Mouse (Mus musculus) midbrain, embryonic 13.5 days (tissue): ENCODE measurements around the gene Ankrd39. TPM values are rescaled to one million over a fixed set of nuclear protein-coding genes. Genes with fewer than 3 reads are reported as not detected.

ENCODE experiments used
- ATAC-seq: fragments of 200-750 bp; cut with Nextera tagmentation; 2 replicates; pipeline ENCODE4 v1.8.0; 2017; ENCODE audit warnings: mild to moderate bottlenecking, moderate TSS enrichment, moderate library complexity
- H3K27ac ChIP-seq: fragments of 300-500 bp; sonication (generic); 2 replicates; pipeline ENCODE4 v1.5.1; 2015; ENCODE audit warnings: inconsistent platforms, mild to moderate bottlenecking, moderate library complexity
- H3K27me3 ChIP-seq: fragments of 300-500 bp; sonication (generic); 2 replicates; pipeline ENCODE4 v1.6.1; 2015; ENCODE audit warnings: mild to moderate bottlenecking, inconsistent platforms
- H3K36me3 ChIP-seq: fragments of 300-500 bp; sonication (generic); 2 replicates; pipeline ENCODE4 v1.6.1; 2015; ENCODE audit warnings: mild to moderate bottlenecking, inconsistent platforms
- H3K4me1 ChIP-seq: fragments of 300-500 bp; sonication (generic); replicated peaks from 2 replicates; pipeline ENCODE4 v1.6.1; 2015; ENCODE audit warnings: inconsistent platforms
- H3K4me2 ChIP-seq: fragments of 300-500 bp; sonication (generic); replicated peaks from 2 replicates; pipeline ENCODE4 v1.6.1; 2015; ENCODE audit warnings: moderate library complexity, mild to moderate bottlenecking, inconsistent platforms
- H3K4me3 ChIP-seq: fragments of 300-500 bp; sonication (generic); replicated peaks from 2 replicates; pipeline ENCODE4 v1.5.1; 2015; ENCODE audit warnings: mild to moderate bottlenecking, inconsistent platforms
- H3K9ac ChIP-seq: fragments of 300-500 bp; sonication (generic); replicated peaks from 2 replicates; pipeline ENCODE4 v1.6.1; 2015; ENCODE audit warnings: mild to moderate bottlenecking, inconsistent platforms
- H3K9me3 ChIP-seq: fragments of 300-500 bp; sonication (generic); 2 replicates; pipeline ENCODE4 v1.6.1; 2016; ENCODE audit warnings: mild to moderate bottlenecking, inconsistent platforms
- WGBS: fragments of 180-500 bp; shearing (Covaris S2); methylation state at CpG from one replicate; pipeline ENCODE4 v1.1.7; 2015; 5-methylcytosine and 5-hydroxymethylcytosine counted together
- polyA plus RNA-seq: library from polyadenylated mRNA; unstranded; fragments of >200 nt; fragmentation: Nextera tagmentation; extraction: Ambion mirVana; gene quantifications from 2 replicates; pipeline ENCODE4 v1.2.1, GENCODE M21; 2015

Gene Ankrd39
- polyA plus RNA-seq, 1 experiment from 2014 or later = 22.1 TPM

DNA sequence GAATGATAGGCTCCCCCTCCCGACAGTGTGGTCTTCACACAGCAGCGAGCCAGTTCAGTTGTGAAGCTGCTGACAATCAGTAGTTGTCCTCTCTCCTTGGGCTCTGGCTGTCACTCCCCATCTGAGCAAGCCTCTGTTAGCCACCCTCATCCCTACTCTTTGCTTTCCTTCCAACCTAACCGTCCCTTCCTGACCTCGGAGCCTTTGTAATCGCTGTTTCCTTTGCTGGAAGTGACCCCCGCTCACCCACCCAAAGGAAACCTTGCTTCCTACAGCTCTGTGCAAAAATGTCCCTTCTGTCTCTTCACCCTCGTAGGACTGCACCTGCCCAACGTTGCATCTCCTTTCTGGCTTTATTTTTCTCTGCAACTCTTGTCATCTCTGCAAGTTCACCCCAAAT, 35.0 kb upstream of the Ankrd39 start:
- 77% methylated on average over 8 of the region's 8 CpGs for WGBS
- H3K9ac ChIP-seq = no peak overlapping the region
- peaks cover 22% of the 10 kb centered on the region for H3K4me1 ChIP-seq
- no peak for ATAC-seq
- no peaks in the 10 kb centered on the region for H3K9me3 ChIP-seq
- H3K4me2 ChIP-seq = no peak overlapping the region
- peaks cover 22% of the 10 kb centered on the region for H3K27me3 ChIP-seq
- no peak overlapping the region for H3K27ac ChIP-seq
- no peaks in the 10 kb centered on the region for H3K36me3 ChIP-seq
- no peak overlapping the region for H3K4me3 ChIP-seq

DNA sequence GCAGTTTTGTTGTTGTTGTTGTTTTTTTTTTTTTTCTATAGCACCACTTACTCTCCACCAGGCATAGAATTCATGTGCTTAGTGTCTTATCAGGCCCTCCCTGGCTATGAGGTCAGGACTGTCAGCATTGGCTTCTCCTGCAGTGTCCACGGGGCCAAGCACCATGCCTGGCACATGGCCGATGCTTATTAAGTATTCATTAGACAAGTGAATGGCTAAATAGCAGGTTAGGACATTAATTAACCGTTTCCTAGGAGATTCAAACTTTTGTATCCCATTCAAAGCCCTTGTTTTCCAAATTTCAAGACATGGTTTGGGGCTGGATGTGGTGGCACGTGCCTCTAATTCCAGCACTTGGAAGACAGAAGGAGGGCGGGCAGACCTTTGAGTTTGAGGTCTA, 34.0 kb upstream of the Ankrd39 start:
- WGBS = 50% methylated on average over 5 of the region's 5 CpGs
- H3K4me3 ChIP-seq = no peak overlapping the region
- H3K27me3 ChIP-seq = peaks cover 22% of the 10 kb centered on the region
- H3K4me1 ChIP-seq = peaks cover 26% of the 10 kb centered on the region
- H3K9ac ChIP-seq = no peak overlapping the region
- no peaks in the 10 kb centered on the region for H3K9me3 ChIP-seq
- no peaks in the 10 kb centered on the region for H3K36me3 ChIP-seq
- ATAC-seq = no peak
- H3K4me2 ChIP-seq = no peak overlapping the region
- peak overlapping the region; percentile 89 for H3K27ac ChIP-seq

DNA sequence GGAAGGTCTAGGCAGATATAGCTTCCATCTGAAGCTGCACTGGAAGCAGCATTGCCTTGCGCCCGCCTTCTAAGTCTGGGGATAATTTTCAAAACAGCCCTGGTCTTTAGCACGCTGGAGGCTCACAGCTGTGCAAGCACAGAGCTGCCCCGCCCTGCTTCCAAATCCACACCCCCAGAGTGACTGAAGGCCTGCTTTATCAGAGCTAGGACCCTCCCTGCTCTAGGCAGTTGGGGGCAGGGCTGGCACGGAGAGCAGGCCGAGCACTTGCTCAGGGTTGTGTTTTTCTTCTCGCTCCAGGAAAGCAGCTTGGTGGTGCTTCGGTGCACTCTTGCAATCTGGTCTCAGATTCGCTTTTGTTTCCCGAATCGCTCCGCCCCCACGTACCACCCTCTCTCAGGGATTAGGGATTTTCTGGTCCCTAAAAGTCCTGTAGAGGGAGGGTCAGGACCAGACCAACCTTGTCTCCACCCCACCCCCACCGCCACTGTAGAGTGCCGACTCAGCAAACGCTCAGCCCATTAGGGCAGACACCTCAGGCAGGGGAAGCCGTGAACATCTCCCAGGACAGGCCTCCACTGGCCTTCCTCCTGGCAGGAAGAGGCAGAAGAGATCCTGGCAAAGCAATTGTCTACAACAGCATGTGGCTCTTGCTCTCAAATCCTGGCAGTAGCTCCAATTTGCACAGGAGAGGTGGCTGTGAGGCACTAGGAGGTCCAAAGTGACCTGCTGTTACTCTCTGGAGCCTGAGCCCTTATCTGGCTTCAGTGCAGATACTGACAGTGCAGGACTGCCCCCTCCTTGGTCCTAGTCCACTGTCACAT, 33.4 kb upstream of the Ankrd39 start:
- ATAC-seq = peak; percentile 91
- Histone ChIP-seq H3K27me3 (peaks cover 25% of the 10 kb centered on the region), H3K4me3 (0 out of 2 replicates have a peak overlapping the region, but pooled peaks have one; percentile 9)

DNA sequence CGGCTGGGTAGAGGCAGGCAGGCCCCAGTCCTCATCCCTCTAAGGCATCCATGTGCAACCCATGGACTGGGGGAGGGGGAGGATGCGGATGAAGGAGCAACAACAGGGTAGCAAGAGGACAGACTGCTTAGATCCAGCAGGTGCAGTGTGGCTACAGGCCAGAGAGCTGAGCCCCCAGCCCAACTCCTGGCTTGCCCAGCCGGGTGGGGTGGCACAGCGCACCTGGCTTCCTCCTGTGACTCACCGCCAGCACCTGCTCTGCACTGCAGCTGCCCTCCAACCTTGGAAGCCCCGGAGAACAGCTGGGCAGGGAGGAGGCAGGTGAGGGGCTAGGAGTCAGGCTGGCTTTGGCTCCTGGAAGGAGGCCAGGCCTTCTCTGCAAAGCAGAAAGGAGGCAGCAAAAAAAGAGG, 32.7 kb upstream of the Ankrd39 start:
- ATAC-seq = peak; percentile 72
- H3K27me3 ChIP-seq = peaks cover 25% of the 10 kb centered on the region
- H3K4me3 ChIP-seq = no peak overlapping the region
- peaks cover 32% of the 10 kb centered on the region for H3K4me1 ChIP-seq
- H3K36me3 ChIP-seq = no peaks in the 10 kb centered on the region
- H3K9ac ChIP-seq = peak overlapping the region; percentile 59
- WGBS = 14% methylated on average over 6 of the region's 6 CpGs
- H3K9me3 ChIP-seq = no peaks in the 10 kb centered on the region
- H3K27ac ChIP-seq = peak overlapping the region; percentile 89
- H3K4me2 ChIP-seq = peak overlapping the region; percentile 41

More for the DNA sequence above, 33.4 kb upstream of the Ankrd39 start:
- Histone ChIP-seq H3K27ac (peak overlapping the region; percentile 89), H3K9ac (peak overlapping the region; percentile 59), H3K4me1 (peaks cover 30% of the 10 kb centered on the region), H3K9me3 (no peaks in the 10 kb centered on the region), H3K4me2 (peak overlapping the region; percentile 41), H3K36me3 (no peaks in the 10 kb centered on the region)
- under 1% methylated on average over 17 of the region's 17 CpGs for WGBS

DNA sequence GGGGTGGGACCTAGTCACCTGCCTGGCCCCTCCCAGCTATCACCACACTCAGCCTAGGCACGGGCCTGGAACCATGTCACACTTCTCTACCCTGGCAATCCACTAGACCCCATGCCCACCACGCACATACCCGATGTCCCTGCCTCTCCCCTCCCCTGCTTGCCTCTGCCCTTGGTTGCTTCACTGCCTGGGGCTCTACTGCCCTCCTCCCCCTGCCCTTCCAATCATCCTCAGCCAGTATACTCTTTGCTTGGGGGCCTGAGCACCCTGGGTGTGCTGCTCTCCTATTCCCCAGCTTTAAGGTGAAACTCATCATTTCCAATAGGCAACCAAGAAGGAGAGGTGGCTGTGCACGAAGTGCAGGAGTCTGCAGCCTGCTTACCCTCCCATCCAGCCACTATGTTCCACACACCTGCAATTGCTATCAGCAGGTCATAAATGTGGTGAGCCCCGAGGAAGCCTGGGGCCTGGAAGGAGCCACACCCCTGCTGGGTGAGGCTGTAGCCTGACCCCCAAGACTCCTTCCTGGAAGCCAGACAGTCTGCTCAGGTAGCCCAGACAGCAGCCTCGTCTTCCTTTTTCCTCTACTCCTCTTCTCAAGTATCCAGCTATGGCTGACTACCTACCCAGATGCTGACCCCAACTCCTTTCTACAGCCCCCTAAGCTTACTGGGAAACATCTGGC, 29.9 kb upstream of the Ankrd39 start:
- Histone ChIP-seq H3K4me2 (no peak overlapping the region), H3K36me3 (no peaks in the 10 kb centered on the region), H3K4me1 (peaks cover 41% of the 10 kb centered on the region), H3K9me3 (no peaks in the 10 kb centered on the region), H3K9ac (no peak overlapping the region), H3K4me3 (no peak overlapping the region), H3K27me3 (peaks cover 13% of the 10 kb centered on the region; the same call in 1 of the 2 replicates), H3K27ac (no peak overlapping the region)
- WGBS = 82% methylated on average over 6 of the region's 6 CpGs
- ATAC-seq = no peak

DNA sequence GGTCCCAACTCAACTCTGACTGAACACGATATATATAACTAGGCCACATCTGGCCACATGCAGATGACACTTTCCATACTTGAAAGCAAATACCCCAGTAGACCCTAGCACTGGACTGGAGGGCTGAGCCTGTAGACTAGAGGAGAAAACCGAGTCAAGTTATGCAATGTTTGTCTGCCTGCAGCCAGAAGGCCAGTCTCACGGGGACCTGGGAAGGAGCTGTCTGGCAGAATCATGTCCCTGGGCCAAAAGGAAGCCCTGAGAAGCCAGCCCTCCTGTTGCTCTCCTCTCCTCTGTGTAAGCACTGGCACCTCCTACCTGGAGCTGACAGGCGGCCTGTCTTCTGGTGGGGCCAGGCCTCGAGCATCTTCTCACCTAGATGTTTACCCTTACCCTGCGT, 28.1 kb upstream of the Ankrd39 start:
- WGBS = 64% methylated on average over 6 of the region's 6 CpGs

DNA sequence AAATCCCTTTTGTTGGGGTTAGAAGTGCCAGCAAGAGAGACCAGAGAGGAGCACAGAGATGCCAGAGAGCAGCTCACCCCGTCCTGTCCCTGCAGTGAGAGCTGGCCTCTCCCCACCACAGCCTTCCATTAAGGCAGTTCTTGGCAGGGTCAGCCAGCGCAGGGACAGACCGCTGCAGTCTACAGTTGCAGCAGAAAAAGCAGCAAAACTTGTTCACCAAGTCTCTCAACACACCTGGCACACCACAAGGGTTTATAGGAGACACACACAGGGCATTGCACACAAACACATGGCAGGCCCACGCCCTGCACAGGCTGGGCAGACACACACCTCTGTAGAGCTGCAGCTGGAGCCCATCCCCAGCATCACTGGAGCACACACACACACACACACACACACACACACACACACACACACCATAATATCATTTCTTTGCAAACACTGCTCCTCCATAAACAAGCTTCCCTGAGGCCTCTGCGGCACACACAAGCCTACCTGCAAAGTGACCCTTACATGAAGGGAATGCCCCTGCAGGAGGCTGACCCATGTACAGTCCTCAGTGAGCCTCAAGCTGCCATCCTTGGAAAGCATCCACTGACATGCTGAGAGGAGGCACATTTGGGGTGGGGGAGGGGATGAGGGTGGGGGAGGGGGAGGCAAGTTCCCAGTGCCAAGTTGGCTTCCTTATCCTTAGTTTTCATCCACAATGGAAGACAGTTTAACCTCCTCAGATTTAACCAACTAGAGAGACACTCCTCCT, 27.1 kb upstream of the Ankrd39 start:
- ATAC-seq = no peak
- H3K4me3 ChIP-seq = no peak overlapping the region
- H3K36me3 ChIP-seq = no peaks in the 10 kb centered on the region
- no peak overlapping the region for H3K27ac ChIP-seq
- H3K27me3 ChIP-seq = peaks cover 13% of the 10 kb centered on the region; the same call in 1 of the 2 replicates
- H3K9me3 ChIP-seq = no peaks in the 10 kb centered on the region
- H3K9ac ChIP-seq = no peak overlapping the region
- WGBS = 89% methylated on average over 5 of the region's 5 CpGs
- peaks cover 20% of the 10 kb centered on the region for H3K4me1 ChIP-seq
- no peak overlapping the region for H3K4me2 ChIP-seq

More for the DNA sequence above, 28.1 kb upstream of the Ankrd39 start:
- Histone ChIP-seq H3K27ac (no peak overlapping the region), H3K4me3 (no peak overlapping the region), H3K9me3 (no peaks in the 10 kb centered on the region), H3K27me3 (peaks cover 13% of the 10 kb centered on the region; the same call in 1 of the 2 replicates), H3K4me1 (peaks cover 30% of the 10 kb centered on the region), H3K4me2 (no peak overlapping the region), H3K9ac (no peak overlapping the region), H3K36me3 (no peaks in the 10 kb centered on the region)
- ATAC-seq = no peak

DNA sequence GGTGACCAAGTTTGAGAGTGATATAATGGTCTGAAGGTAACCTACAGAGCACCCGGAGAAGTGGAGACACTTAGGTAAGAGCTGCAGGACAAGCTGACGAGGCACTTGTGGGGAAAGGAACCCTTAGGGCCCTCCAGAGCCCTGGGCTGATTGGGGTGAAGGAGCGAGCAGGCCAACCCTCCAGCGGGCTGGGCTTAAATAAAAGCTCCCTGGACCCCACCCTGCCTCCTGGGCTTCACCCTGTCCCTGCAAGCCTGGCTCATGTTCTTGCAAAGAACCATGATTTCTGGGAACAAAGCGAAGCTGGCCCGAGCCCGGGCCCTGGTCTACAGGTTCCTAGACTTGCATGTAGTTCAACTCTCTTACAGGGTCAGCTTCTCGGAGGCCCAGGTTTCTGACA, 26.3 kb upstream of the Ankrd39 start:
- H3K9me3 ChIP-seq = no peaks in the 10 kb centered on the region
- no peak for ATAC-seq
- 81% methylated on average over 8 of the region's 8 CpGs for WGBS
- no peak overlapping the region for H3K27ac ChIP-seq
- peaks cover 13% of the 10 kb centered on the region; the same call in 1 of the 2 replicates for H3K27me3 ChIP-seq
- no peaks in the 10 kb centered on the region for H3K36me3 ChIP-seq
- H3K4me1 ChIP-seq = peaks cover 19% of the 10 kb centered on the region
- H3K4me2 ChIP-seq = no peak overlapping the region
- no peak overlapping the region for H3K4me3 ChIP-seq
- H3K9ac ChIP-seq = no peak overlapping the region

DNA sequence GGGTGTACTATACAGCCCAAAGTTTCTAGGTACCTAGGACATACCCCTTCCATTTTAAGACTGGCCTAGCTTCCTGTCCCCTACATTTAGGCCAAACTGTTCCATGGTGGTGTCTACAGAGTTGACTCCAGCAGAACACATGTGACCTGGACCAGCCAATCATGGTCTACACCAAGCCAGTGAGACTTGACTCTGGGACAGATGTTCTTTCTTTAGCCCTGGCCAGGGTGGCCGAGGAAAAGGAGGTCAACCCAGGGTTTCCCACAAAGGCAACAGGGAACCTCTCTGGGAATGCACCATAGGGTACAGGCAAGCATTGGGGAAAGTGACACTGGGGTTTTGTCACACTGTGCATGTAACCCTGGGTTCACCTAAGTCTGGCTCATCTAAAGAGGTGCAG, 25.5 kb upstream of the Ankrd39 start:
- no peak overlapping the region for H3K9ac ChIP-seq
- no peak for ATAC-seq

DNA sequence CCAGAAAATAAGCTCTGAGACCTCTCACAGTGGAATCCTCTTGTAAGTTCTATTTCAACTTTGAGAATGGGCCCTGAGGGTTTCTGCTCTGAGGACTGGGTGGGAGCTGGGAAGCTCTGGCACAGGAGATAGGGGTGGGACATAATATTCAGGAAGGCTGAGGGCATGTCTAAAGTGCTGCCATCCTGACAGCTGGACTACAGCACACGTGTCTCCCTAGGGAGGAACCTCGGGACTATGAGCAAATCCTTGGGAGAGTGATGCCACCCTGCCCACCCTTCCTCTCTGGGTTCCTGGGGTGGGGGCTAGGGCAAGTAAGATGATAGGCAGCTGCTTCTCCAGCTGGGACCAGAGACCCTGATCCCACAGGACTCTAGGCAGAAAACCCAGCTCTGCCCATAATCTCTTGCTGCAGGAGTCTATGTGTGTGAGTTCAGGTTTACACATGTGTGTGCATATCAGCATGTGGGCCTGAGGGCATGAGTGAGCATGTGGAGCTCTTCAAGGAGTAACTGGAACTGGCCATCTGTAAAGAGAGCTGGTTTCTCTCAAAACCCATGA, 25.0 kb upstream of the Ankrd39 start:
- WGBS = 67% methylated on average over 2 of the region's 2 CpGs
- H3K36me3 ChIP-seq = no peaks in the 10 kb centered on the region
- no peak overlapping the region for H3K4me2 ChIP-seq
- no peak for ATAC-seq
- no peak overlapping the region for H3K27ac ChIP-seq
- H3K4me3 ChIP-seq = no peak overlapping the region
- peaks cover 24% of the 10 kb centered on the region for H3K4me1 ChIP-seq
- H3K9ac ChIP-seq = no peak overlapping the region
- 0 out of 2 replicates have a peak, but pooled peaks cover 3% of the 10 kb centered on the region for H3K27me3 ChIP-seq
- no peaks in the 10 kb centered on the region for H3K9me3 ChIP-seq

More for the DNA sequence above, 25.5 kb upstream of the Ankrd39 start:
- Histone ChIP-seq H3K4me1 (peaks cover 24% of the 10 kb centered on the region), H3K36me3 (no peaks in the 10 kb centered on the region), H3K4me3 (no peak overlapping the region), H3K27ac (no peak overlapping the region), H3K9me3 (no peaks in the 10 kb centered on the region), H3K4me2 (no peak overlapping the region), H3K27me3 (peaks cover 6% of the 10 kb centered on the region; the same call in 1 of the 2 replicates)
- 77% methylated on average over 1 of the region's 1 CpGs for WGBS

DNA sequence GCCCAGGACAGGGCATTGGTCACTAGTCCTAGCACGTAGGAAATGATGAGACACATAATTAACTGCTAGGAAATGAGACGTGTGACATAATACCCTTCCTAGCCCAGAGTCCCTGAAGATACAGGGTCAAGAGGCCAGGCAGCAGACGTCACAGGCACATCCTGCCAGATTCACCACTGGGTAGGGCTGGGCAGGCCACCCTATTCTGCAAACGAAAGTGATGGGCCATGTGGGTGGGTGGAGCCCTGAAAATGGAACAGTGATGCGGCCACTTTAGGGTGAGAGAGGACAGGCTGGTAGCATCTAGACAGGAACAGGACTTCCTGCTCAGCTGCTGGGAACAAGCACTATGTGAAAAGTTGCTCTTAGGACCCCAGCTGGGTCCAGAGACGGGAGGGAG, 24.4 kb upstream of the Ankrd39 start:
- H3K4me2 ChIP-seq = no peak overlapping the region
- no peaks in the 10 kb centered on the region for H3K36me3 ChIP-seq
- H3K9ac ChIP-seq = no peak overlapping the region
- peaks cover 29% of the 10 kb centered on the region for H3K4me1 ChIP-seq
- WGBS = 62% methylated on average over 6 of the region's 6 CpGs
- ATAC-seq = no peak
- no peak overlapping the region for H3K27ac ChIP-seq
- H3K27me3 ChIP-seq = 0 out of 2 replicates have a peak, but pooled peaks cover 3% of the 10 kb centered on the region
- H3K4me3 ChIP-seq = no peak overlapping the region
- H3K9me3 ChIP-seq = no peaks in the 10 kb centered on the region
